Mouse (Mus musculus): ENCODE measurements around the gene Pi4k2a. TPM values are rescaled to one million over a fixed set of nuclear protein-coding genes. Genes with fewer than 3 reads are reported as not detected.

The Pi4k2a gene
- polyA plus RNA-seq (2012; fragmentation: generic; extraction: Trizol) = 18.7 TPM
- long read RNA-seq, experiment 1, partial matches to known transcripts = 13 of 13 reads
- long read RNA-seq, experiment 1, other reads (novel, unspliced or antisense) = 0 of 13 reads
- long read RNA-seq, experiment 2, partial matches to known transcripts = 8 of 15 reads
- long read RNA-seq, experiment 2, other reads (novel, unspliced or antisense) = 6 of 15 reads

DNA sequence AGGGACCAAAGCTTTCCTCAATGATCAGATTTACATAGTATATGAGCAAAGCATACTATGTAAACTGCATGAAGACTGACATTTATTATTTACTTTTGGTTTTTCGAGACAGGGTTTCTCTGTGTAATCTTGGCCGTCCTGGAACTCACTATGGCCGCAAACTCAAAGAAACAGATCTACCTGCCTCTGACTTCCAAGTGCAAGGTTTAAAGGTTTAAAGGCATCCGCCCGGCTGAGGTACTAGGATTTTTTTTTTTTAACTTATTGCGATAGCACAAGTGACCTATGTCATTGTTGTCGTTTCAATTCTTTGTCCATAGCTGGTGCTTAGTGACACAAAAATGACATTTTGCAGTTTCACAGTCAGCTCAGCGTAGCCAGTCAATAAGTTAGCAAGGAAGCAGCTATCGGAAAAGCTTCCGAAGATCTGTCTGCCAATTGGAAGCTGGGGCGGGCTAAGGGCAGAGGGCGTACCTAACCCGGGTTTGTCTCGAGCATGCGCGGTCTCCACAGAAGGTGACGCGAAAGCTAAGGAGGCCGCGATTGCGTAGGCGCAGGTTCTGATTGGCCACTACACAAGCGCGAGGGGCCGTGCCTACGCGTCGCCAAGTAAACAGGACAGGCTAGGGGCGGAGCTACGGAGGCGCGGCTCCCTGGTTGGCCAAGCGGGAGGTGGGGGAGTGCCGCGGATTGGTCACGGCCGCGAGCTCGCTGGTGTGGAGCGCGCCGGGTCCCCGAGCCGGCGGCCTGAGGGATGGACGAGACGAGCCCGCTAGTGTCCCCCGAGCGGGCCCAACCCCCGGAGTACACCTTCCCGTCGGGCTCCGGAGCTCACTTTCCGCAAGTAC, at the start of gene Pi4k2a:
Gene Pi4k2a, plus strand, starts transcription at position 723 of the 848 bp plus-strand sequence.
- Histone ChIP-seq H3ac (ENCODE audit: control insufficient read depth, insufficient read length, low read depth) (peak within 1 kb of the TSS; percentile 83), H3K4me3 (ENCODE audit: insufficient read depth, poor library complexity, severe bottlenecking) (peak within 1 kb of the TSS; percentile 64), H3K27me3 (ENCODE audit: control insufficient read depth, insufficient read depth, insufficient read length) (no peaks in the 10 kb centered on the region), H3K79me3 (ENCODE audit: low read depth) (peaks cover 18% of the 10 kb centered on the region), H3K36me3 (ENCODE audit: control insufficient read depth, insufficient read depth) (peaks cover 9% of the 10 kb centered on the region), H3K79me2 (ENCODE audit: control insufficient read depth, insufficient read depth) (peaks cover 52% of the 10 kb centered on the region)
- TF ChIP-seq MAX (IDR thresholded peaks at IDR 0.05) (peak; percentile 85), USF1 (IDR thresholded peaks at IDR 0.05; ENCODE audit: low read depth) (no peak), CEBPB (IDR thresholded peaks at IDR 0.05; ENCODE audit: low read depth) (peak; percentile 21), MYOG (IDR thresholded peaks at IDR 0.05; ENCODE audit: control insufficient read depth, extremely low read depth, insufficient read length) (no peak)

GRCm38 (mm10) chr19:42043988-42044387, 46.3 kb upstream of the Pi4k2a start:
- H3K4me3 ChIP-seq (ENCODE audit: insufficient read depth, poor library complexity, severe bottlenecking) = no peak overlapping the region
- TF ChIP-seq MAX (IDR thresholded peaks at IDR 0.05) (no peak), MYOG (IDR thresholded peaks at IDR 0.05; ENCODE audit: control insufficient read depth, extremely low read depth, insufficient read length) (no peak), CTCF (IDR thresholded peaks at IDR 0.05; ENCODE audit: control insufficient read depth, insufficient read depth, insufficient read length) (no peak), CEBPB (IDR thresholded peaks at IDR 0.05; ENCODE audit: low read depth) (no peak), USF1 (IDR thresholded peaks at IDR 0.05; ENCODE audit: low read depth) (no peak), FOSL1 (IDR thresholded peaks at IDR 0.05; ENCODE audit: insufficient read depth, low read length, poor library complexity, severe bottlenecking) (no peak), MYOD1 (IDR thresholded peaks at IDR 0.05; ENCODE audit: control insufficient read depth, insufficient read length, low read depth) (no peak)
- no peaks in the 10 kb centered on the region for H3K79me3 ChIP-seq (ENCODE audit: low read depth)
- no peaks in the 10 kb centered on the region for H3K27me3 ChIP-seq (ENCODE audit: control insufficient read depth, insufficient read depth, insufficient read length)
- no peaks in the 10 kb centered on the region for H3K79me2 ChIP-seq (ENCODE audit: control insufficient read depth, insufficient read depth)
- no peaks in the 10 kb centered on the region for H3K36me3 ChIP-seq (ENCODE audit: control insufficient read depth, insufficient read depth)
- no peak overlapping the region for H3ac ChIP-seq (ENCODE audit: control insufficient read depth, insufficient read length, low read depth)

DNA sequence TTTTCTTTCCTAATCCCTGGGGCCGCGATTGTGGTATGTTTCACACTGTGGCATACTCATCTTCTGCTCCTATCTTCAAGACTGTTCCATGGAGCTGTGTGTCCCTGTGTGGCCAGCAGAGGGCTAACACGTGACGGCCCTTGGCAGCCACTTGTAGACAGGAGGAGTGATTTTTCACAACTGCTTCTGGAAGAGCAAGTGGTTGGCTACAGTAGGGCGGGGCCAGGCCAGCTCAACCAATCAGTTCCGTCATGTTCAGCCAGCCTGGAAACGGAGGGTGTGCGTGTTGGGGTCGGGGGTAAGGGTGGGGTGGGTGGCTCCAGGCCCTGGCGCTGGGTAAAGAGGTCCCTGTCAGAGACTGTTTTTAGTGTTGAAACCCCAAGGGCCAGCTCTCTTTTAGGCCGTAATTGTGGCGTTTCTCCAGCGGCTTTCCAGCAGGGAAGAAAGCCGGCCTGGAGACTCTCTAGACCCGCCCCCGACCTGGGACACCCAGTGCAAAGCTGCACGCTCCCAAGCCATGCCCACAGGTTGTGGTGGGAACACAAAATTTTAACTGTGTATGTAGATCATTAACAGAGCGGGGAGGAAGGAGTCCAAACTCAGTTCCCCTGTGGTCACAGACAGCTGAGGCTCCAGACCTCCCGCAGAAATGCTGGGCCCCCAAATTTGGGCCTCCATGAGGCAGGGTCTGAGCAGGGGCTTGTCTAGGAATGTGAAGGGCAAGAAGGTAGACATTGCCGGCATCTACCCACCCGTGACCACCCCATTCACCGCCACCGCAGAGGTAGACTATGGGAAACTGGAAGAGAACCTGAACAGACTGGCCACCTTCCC, 44.8 kb upstream of the Pi4k2a start, which contains the start of gene Hoga1:
Gene Hoga1, plus strand, starts transcription at position 342 of the 834 bp plus-strand sequence.
- TF ChIP-seq MYOG (IDR thresholded peaks at IDR 0.05; ENCODE audit: control insufficient read depth, extremely low read depth, insufficient read length) (no peak), CEBPB (IDR thresholded peaks at IDR 0.05; ENCODE audit: low read depth) (no peak), USF1 (IDR thresholded peaks at IDR 0.05; ENCODE audit: low read depth) (peak; percentile 90), FOSL1 (IDR thresholded peaks at IDR 0.05; ENCODE audit: insufficient read depth, low read length, poor library complexity, severe bottlenecking) (no peak), CTCF (IDR thresholded peaks at IDR 0.05; ENCODE audit: control insufficient read depth, insufficient read depth, insufficient read length) (peak; percentile 57), MAX (IDR thresholded peaks at IDR 0.05) (peak; percentile 94), MYOD1 (IDR thresholded peaks at IDR 0.05; ENCODE audit: control insufficient read depth, insufficient read length, low read depth) (no peak)
- H3K27me3 ChIP-seq (ENCODE audit: control insufficient read depth, insufficient read depth, insufficient read length) = no peaks in the 10 kb centered on the region
- no peaks in the 10 kb centered on the region for H3K36me3 ChIP-seq (ENCODE audit: control insufficient read depth, insufficient read depth)
- no peak within 1 kb of the TSS for H3ac ChIP-seq (ENCODE audit: control insufficient read depth, insufficient read length, low read depth)
- no peak within 1 kb of the TSS for H3K4me3 ChIP-seq (ENCODE audit: insufficient read depth, poor library complexity, severe bottlenecking)
- no peaks in the 10 kb centered on the region for H3K79me3 ChIP-seq (ENCODE audit: low read depth)
- H3K79me2 ChIP-seq (ENCODE audit: control insufficient read depth, insufficient read depth) = no peaks in the 10 kb centered on the region

DNA sequence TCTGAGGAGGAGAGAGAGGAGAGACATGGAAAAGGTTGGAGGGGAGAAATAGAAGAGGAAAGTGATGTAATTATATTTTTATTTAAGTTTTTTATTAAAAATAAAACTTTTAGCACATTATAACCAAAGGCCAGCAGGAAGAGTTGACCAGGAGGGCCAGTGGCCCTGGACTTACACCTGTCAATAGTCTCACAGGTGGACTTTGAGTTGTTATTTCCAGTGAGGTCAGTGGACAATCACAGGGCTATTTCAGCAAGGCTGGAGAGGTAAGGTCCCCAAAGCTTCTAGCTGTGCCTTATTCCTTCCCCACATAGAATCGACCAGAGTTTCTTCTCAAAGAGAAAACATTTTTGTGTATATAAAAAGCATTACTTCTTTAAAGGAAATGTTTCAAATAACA, 40.0 kb upstream of the Pi4k2a start:
- H3K79me2 ChIP-seq (ENCODE audit: control insufficient read depth, insufficient read depth) = no peaks in the 10 kb centered on the region
- TF ChIP-seq CTCF (IDR thresholded peaks at IDR 0.05; ENCODE audit: control insufficient read depth, insufficient read depth, insufficient read length) (no peak), FOSL1 (IDR thresholded peaks at IDR 0.05; ENCODE audit: insufficient read depth, low read length, poor library complexity, severe bottlenecking) (no peak), MAX (IDR thresholded peaks at IDR 0.05) (no peak), MYOG (IDR thresholded peaks at IDR 0.05; ENCODE audit: control insufficient read depth, extremely low read depth, insufficient read length) (no peak), USF1 (IDR thresholded peaks at IDR 0.05; ENCODE audit: low read depth) (no peak), MYOD1 (IDR thresholded peaks at IDR 0.05; ENCODE audit: control insufficient read depth, insufficient read length, low read depth) (no peak), CEBPB (IDR thresholded peaks at IDR 0.05; ENCODE audit: low read depth) (no peak)
- no peaks in the 10 kb centered on the region for H3K79me3 ChIP-seq (ENCODE audit: low read depth)
- H3ac ChIP-seq (ENCODE audit: control insufficient read depth, insufficient read length, low read depth) = no peak overlapping the region
- H3K36me3 ChIP-seq (ENCODE audit: control insufficient read depth, insufficient read depth) = no peaks in the 10 kb centered on the region
- H3K27me3 ChIP-seq (ENCODE audit: control insufficient read depth, insufficient read depth, insufficient read length) = no peaks in the 10 kb centered on the region
- no peak overlapping the region for H3K4me3 ChIP-seq (ENCODE audit: insufficient read depth, poor library complexity, severe bottlenecking)

DNA sequence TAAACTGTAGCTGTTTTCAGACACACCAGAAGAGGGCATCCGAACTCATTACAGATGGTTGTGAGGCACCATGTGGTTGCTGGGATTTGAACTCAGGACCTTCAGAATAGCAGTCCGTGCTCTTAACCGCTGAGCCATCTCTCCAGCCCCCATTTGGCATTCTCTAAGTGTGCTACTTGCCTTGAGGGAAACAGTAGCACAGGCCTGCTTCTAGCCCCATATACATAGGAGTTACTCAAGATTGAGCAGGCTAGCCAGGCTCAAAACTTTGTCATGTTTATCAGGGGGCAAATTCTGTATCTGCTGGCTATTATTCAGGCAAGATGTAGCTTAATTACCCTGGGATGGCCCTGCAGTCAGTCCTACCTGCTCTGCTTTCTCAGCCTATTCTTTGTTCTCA, 38.9 kb upstream of the Pi4k2a start:
- no peaks in the 10 kb centered on the region for H3K36me3 ChIP-seq (ENCODE audit: control insufficient read depth, insufficient read depth)
- H3K4me3 ChIP-seq (ENCODE audit: insufficient read depth, poor library complexity, severe bottlenecking) = no peak overlapping the region
- no peaks in the 10 kb centered on the region for H3K27me3 ChIP-seq (ENCODE audit: control insufficient read depth, insufficient read depth, insufficient read length)
- TF ChIP-seq FOSL1 (IDR thresholded peaks at IDR 0.05; ENCODE audit: insufficient read depth, low read length, poor library complexity, severe bottlenecking) (no peak), CEBPB (IDR thresholded peaks at IDR 0.05; ENCODE audit: low read depth) (no peak), USF1 (IDR thresholded peaks at IDR 0.05; ENCODE audit: low read depth) (no peak), MYOD1 (IDR thresholded peaks at IDR 0.05; ENCODE audit: control insufficient read depth, insufficient read length, low read depth) (no peak), MAX (IDR thresholded peaks at IDR 0.05) (no peak), CTCF (IDR thresholded peaks at IDR 0.05; ENCODE audit: control insufficient read depth, insufficient read depth, insufficient read length) (no peak), MYOG (IDR thresholded peaks at IDR 0.05; ENCODE audit: control insufficient read depth, extremely low read depth, insufficient read length) (no peak)
- no peak overlapping the region for H3ac ChIP-seq (ENCODE audit: control insufficient read depth, insufficient read length, low read depth)
- H3K79me2 ChIP-seq (ENCODE audit: control insufficient read depth, insufficient read depth) = no peaks in the 10 kb centered on the region
- no peaks in the 10 kb centered on the region for H3K79me3 ChIP-seq (ENCODE audit: low read depth)
